Mouse (Mus musculus): ENCODE measurements at regions not wholly inside any gene's neighbourhood (a gene's known extent, or its start where the extent isn't known, plus 50 kb on each side); places are given as distances from the start of the nearest gene placed in this dataset.

DNA sequence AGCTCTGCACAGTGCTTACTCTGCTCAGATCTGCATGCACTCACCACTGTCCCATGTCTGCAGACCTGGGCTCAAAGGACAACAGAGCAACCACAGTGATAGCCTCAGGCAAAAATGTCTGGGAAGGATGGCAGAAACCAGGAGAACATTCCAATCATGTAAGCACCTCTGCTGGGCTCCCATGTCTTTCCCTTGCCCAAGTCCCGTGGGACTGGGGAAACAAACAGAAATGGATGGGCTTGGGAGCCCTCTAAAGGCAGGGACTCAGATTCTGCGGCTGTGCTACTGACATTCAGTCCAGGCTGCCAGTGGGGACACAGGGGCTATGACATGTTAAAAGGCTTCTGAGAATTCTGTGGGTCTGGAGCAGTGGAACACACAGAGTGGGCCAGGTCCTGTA is 128.8 kb upstream of the Dock1 start:
- TF ChIP-seq CTCF (IDR thresholded peaks at IDR 0.05; ENCODE audit: control insufficient read depth, insufficient read depth, insufficient read length) (no peak), USF1 (IDR thresholded peaks at IDR 0.05; ENCODE audit: low read depth) (no peak), FOSL1 (IDR thresholded peaks at IDR 0.05; ENCODE audit: insufficient read depth, low read length, poor library complexity, severe bottlenecking) (no peak), MYOG (IDR thresholded peaks at IDR 0.05; ENCODE audit: control insufficient read depth, extremely low read depth, insufficient read length) (no peak)
